Mouse (Mus musculus): ENCODE data around the gene Capns2.
A peak's percentile ranks its signal among the peaks of the same experiment; 100 is the strongest.
"Not testable (repeated sequence)": the region's sequence is repeated elsewhere in the genome, so short reads cannot be mapped to it uniquely, and the experiment has no call there.

Gene Capns2

DNA sequence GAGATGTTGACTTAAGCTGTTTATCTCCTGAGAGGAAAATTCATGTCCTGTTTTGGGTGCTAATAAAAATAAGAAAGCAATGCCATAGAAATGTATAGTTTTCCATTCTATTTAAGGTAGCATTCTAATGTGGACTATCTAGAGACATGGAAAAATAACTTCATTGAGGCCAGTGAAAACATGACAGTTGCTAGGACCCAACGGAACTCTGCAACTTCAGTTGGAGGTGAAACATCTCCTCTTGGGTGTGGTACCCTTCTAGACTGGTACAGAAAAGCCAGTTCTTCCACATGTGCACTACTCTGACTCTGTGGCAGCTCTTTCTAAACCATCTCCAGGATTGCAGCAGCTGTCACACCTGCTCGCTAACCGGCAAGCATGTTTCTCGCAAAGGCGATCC is at the start of gene Capns2:
Capns2 (plus strand) TSS at position 301 of the 400 bp plus-strand sequence.
- DNase-seq, result no peak

DNA sequence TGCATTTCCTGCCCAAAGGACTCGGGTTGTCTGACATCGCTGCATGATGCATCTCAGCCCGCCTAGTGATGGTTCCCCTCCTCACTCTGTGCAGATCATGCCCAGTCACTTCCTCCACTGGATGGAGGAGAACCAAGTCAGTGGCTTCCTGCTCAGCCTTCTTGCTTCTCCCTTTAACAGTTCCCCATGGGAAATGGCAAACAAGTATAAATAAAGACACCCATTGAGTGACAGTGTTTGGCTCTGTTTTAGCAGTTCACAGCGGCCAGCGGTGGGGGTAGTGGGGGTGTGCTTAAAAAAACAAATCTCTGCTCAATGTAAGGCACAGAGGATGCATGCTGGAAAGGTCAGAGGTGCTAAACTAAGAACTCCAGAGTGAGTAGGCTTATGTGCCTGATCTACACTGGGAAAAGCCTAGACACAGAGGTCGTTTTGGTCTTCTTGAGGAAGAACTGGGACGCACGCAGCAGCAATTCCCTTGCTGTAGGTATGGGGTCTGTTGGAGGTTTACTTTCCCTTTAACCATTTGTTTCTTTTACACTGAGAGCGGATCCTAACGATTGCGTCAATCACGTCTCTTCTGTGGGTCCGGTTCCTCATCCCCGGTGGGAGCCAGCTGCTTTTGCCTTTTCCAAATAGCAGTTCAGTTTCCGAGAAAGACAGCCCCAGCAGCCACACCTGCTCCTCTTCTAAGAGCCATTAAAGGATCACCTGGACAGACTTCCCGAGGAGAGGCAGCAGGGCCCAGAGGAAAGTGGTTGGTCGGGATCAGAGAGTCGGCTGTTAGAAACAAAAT is 47.8 kb upstream of the Capns2 start:
- DNase-seq, result peak in 1 of 2 experiments; percentile 22

DNA sequence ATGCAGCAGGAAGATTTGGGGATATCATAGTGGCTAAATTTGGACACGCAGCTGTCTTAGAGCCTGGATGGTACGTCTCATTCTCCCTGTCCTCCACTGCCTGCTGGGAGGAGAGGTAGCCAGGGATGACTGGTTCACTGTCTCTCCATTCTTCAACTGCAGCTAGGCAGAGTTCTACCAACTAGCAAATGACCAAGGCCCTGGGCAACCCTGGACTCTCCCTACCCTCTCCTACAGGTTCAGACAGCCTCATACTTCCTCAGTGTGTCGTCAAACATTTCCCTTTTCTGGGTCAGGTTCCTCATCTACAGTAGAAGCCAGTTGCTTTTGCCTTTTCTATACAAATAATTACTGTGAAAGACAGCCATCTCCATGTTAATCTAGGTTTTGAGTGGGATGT is 46.5 kb upstream of the Capns2 start:
- DNase-seq, result no peak

DNA sequence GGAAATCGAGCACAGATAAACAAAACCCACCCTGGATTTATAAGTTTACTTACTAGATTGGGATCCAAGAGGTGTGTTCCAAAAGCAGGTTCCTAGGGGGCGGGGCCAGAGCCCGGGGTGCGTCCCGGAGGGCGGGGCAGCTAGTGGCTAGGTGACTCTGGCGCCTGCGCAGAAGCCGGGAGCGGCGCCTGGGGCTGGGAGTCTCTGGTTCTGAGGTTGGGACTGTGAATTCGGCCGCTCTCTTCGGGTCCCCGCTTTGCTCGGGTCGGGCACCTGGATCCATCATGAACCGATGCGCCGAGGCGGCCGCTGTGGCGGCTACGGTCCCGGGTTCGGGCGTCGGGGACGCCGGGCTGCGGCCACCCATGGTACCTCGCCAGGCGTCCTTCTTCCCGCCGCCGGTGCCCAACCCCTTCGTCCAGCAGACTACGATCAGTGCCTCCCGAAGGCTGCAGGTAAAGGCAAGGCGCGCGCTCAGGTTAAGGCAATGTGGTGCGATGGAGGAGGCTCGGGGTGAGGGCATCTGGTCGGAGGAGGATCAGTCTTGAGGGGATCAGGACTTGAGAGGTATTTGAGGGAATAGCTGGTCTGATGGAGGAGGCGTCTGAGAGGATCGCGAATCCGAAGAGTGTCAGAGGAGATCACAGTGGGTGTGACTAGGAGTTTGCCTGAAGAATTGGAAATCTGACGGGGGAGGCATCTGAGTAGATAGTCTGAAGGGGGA is 45.9 kb upstream of the Capns2 start, which contains the start of gene Lpcat2:
Lpcat2 (plus strand) TSS at position 169 of the 724 bp plus-strand sequence.
- DNase-seq, result peak; percentile 83 to 90

DNA sequence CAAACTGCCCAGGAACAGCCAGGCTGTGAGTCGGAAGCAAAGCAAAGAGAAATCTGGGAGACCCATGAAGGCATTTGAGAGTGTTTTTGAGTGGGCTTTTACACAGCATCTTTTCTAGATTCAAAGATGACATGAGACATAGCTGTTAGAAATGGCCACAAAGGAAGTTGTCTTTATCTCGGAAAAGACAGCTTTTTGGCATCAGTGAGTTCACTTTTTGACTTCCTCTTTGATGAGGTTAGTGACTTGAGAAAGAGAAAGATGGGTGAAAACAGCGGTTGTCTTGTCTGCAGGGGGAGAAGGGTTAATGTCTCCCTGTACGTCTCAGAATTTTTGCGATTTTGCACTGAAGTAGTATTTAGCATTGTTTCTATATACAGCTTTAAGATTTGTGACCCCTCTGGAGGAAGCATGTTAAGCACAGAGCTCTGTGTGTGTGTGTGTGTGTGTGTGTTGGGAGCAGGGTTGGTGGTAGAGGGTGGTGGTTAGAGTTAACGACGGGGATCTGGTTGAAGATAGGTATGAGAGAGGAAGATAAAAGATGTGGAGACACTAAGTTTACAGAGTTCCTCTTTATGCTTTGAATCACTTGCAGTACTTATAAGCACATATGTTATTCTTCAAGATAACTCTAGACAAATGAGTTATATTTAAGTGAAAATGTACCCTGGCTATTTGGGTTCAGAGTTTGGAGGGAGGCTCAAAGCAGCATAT is 44.8 kb upstream of the Capns2 start:
- DNase-seq, result no peak

DNA sequence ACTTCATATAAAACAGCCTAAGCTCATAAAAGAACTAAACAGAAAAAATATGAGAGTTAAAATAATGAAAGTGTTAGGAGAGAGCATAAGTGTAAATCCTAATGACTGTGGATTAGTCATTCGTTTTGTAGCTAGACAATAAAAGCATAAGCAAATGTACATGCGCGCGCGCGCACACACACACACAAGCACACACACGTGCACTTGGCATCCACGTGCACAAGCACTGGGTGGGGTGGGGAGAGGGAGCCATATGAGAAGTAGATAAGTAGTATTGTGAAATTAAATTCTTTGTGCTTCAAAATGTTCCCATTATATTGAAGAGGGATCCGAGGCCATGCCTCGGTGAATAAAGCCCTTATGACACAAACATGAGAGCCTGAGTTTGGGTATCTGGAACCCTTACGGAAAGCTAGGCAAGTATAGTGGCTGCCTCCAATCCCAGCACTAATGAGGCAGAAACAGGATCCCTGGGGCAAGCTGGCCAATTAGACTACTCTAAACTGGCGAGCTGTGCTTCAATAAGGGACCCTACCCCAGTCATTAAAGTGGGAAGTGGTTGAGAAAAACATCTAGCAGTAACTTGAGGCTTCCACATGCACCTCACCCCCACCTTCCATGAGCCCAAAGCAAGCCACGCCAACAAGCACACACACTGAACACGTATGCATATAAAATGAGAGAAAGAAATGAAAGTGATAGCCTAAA is 42.6 kb upstream of the Capns2 start:
- no peak for DNase-seq

DNA sequence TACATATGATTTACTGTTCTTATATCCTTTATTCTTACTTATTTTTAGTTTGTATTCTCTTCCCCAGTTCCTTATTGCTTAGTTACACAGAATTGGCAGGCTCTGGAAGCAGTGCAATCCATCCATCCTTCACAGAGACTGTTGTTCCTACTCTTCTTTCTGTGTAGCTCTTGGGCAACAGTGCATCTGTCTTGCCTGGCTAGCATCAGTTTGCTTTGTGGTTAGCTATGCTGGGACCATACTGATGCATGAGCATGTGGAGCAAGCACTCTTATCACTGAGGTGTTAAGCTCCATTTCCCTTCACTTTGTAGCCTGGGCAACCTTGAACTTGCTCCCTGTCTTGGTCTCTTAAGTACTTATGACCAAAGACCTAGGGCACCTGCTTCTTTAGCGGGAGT is 39.2 kb upstream of the Capns2 start:
- no peak for DNase-seq

DNA sequence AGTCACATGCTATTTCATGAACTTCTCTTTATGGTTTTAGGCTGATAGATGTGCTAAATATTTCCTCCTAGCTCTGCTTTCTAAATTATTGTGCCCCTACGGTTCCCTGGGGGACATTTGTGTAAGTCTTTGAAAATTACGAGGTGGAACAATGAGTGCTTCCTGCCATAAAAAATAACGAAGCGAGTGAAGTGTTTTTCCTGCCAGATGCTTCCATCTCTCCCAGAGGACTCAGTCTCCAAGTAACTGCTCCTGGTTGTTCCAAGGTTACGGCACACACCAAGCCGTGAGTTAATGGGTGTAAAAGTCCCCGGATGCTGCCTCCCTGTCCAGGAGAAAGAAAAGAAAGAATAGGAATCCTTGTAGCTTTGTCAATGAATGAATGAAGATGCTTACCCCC is 30.9 kb upstream of the Capns2 start:
- no peak for DNase-seq

DNA sequence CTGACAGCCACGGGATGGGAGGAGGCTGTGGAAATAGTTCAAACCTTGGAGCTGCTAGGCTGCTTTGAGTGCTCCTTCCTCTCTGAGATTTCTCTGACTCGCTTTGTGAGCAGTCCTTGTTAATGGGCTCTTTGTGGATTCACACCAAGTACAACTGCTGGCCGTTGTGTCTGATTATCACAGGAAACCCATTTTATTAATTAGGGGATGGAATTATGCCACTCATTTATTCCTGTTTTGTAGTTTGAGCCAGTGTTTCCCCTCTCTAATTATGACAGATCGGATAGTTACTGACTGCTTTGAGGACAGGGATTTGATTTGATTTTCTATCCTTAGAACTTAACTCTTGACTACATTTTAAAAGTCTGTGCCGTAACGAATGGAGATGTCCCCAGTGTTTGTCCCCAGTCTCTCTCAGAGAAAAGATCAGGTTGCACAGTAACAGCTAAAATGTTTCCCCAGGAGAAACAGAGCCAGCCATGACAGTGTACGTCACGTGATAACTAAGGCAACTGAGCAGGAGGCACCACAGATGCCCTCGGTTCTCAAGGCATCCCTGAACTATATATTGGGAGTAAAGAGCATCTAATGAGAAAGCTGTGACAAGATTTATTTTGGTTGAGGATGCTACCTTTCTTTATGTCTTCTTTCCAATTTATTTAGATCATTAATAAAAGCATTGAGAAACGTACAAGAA is 29.0 kb upstream of the Capns2 start:
- no peak for DNase-seq

DNA sequence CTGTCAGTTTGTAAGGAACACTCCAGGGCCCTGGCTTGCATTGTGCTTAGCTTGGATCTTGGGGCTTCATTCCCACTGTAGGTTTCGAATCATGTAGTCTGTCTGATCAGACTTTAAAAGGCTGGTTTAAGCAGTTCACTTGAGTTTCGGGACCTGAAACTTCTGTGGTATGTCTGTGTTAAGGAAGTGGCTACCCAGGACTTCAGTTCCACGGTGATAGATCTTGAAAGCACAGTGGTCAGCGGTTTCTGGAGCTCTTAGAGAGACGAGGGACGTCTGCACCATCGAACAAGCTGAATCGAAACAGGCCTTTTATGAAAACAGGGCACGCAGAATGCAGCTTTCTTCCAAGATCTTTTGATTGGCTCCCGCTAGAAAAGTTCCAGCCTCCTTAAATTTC is 25.4 kb upstream of the Capns2 start:
- no peak for DNase-seq

DNA sequence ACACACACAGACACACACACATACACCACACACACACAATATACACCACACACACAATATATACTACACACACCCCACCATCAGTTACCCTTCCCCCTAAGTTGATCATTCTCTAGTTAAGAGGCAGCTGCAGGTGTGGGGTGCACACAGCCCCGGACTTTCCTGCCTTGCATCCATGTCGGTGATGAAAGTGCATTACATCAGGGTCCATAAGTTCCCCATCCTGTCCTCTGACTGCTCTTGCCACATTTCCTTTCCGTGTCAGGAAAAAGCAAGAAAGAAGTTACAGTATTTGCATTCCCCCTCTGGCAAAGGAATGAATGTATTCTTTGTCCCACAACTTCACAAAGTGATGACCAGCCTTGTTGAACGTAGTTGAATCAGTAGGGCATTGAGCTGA is 20.0 kb upstream of the Capns2 start:
- DNase-seq, result no peak

DNA sequence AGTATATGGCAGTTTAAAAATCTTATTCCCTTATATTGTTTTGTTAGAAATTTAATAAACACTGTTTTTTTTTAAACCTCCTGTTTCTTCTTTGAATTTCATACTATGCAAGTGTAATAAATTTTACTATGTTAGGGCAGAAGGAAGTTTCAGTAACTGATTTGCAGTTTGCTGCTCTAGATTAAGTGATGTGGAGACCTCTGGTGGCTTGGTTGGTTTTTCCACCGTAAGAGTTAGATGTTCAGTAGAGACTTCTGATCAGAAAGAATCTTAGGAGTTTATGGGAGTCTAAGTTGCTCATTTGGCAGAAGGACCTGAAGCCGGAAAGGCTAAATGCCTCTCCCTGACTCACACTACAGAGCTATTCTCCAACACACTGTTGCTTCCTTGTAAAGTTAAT is 17.4 kb upstream of the Capns2 start:
- no peak for DNase-seq

DNA sequence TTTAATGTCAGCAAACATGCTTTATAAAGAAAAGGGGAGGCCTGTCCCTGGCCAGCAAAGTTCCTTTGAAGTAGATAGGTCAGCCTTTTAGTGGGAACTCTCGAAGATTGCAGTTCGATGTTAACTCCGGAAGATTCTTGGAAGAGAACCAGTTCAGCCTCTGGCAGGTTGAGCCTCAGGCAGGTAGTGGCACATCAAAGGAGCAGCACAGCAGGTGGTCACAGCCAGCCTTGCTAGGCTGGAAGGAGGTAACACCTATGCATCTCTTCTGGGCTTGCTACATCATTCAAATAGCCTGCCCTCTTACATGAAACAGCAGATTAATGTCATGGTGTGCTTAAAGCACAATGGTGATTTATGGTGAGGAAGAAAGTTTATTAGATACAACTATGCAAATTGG is 9.0 kb upstream of the Capns2 start:
- DNase-seq, result not testable (repeated sequence)

DNA sequence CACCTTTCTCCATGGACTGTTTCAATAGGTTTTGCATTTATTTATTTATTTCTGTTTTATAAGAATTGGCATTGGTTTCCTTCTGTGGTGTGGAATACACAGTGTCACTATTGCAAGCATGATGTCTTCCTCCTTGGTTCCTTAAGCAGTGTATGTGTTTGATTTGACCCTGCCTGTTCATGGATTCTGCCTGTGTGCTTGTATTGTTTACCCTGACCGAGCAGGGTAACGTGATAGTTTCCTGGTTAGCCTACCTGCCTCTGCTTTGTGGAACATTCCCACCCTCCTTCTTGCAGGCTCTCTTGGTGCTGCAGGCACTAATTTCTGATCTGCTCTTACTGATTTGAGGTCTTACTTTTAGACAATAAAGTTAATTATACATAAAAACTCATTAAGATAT is 7.3 kb upstream of the Capns2 start:
- DNase-seq, result no peak

DNA sequence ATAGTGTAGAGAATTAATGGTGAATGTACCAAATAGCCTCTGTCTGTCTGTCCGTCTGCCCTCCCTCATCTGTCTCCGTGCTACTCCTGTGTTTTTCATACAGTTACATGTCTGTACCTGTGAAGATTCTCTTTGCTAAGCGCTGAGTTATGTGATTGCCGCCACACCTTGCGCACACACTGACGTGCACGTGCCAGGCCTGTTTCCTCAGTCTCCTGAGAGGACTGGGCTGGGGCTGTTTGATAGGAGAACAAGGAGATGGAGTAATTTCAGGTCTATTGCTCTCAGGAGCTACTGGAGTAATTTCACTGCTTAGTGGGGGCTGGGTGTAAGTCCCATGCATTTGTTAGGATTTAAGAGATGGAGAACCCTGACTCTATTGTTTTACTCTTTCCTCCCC is 6.2 kb upstream of the Capns2 start:
- no peak for DNase-seq

DNA sequence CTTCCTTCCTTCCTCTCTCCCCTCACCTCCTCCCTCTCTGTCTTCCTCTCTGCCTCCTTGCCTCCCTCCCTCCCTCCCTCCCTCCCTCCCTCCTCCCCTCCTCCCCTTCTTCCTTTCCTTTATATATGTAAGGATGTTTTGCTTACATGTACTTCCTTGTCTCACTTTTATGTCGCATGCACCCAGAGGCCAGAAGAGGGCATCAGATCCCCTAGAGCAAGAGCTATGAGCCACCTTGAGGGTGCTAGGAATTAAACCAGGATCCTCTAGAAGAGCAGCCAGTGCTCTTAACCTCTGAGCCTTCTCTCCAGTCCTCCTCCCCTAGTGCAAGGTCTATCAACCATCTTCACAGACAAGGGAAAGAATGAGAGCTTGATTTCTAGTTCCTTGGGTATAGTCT is 5.2 kb upstream of the Capns2 start:
- no peak for DNase-seq

DNA sequence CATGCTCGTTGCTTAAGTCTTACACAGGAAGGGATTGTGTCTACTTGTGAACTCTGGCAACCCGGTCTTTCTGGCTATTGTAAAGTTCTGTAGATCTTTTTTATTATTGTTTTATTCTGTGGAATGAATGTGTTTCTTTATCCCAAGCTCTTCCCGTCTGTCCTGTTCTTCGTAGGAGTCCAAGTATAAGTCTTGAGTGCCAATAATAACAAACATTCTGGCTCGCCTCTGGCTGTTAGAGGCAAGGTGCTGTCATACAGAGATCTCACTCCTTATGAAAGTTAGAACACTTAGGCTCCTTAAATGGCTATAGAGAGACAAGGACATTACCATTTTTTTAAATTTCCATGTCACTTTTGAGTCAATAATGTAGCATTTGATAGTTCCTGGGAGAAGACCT is 4.6 kb upstream of the Capns2 start:
- no peak for DNase-seq

DNA sequence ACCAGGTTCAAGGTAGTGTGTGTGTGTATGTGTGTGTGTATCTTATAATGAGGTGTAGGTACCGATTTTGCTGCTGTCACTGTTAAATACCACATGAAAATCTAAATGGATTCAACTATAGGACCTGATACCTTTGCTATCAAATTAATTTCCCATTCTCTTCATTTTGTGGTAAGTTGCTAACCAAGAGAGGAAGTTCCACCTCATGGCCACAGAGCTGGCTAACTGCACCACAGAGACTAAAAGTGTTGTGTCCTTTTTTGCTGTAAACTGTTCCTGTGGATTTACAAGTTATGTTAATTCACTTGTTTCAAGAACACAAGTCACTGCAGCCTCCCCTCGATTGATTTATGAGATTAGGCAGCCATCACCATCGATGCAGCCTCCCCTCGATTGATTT is 3.4 kb upstream of the Capns2 start:
- DNase-seq, result no peak

DNA sequence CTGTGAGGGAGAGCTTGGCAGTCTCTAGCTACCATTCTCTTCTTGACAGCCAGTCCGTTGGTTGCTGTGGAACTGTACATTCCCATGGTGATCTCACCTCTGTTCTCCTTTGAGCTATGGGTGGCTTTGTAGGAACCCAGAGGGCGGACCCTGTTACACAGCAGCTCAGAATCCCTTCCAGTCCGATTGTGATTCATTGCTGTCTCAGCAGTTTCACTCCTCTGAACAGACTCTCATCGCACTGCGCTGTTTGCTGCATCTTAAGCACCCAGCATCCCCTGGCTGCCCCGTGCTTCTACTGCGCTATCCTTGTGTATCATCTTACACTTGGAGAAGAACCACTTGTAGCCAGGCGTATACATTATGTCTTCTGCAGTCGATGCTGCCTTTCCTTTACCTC is 1.6 kb upstream of the Capns2 start:
- DNase-seq, result no peak

DNA sequence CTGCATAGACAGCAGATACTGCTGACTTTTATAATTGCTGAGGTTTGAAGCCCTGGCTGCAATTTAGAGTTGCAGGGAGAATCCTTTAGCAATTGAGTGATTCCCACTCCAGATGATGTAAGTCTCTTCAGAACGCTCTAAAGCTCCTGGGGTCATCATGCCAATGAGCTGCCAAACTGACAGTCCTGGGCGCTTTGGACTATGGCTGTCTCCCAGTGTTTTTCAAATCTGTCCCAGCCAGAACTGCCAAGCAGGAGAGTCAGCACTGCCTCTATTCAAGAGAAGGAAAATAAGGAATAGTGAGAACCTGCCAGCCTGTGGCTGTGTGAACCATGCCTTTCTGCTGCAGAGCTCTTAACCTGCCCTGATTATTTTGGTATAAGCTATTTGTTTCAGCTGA is 1.8 kb downstream of the Capns2 start:
- no peak for DNase-seq

DNA sequence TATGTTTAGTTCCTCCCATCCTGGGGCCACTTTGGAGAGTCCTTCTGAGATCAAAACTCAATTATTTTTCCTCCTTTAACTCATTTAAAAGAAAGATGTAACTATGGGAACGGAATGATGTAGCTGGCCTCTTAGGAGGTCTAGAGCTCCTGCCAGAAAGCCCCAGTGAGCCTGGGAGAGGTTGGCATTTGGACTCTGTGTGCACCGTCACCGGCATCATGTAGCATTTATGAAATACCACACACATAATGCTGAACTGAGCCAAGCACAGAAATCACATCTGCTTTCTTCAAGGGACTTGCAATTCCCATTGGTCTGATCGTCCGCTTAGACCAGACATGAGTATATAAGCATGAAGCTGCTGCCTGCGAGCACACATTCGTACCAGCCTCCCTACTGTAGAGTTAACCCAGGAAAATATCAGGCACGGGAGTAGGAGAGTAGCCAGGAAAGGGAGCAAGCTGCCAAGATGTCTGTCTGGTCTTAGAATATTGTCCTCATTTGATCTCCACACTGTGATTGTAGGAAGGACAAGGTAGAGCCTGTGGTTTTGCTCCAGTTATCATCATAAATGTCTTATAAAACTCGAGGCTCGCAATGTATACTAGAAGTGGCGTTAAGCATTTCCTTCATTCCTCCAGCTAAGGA is 2.4 kb downstream of the Capns2 start:
- no peak for DNase-seq

DNA sequence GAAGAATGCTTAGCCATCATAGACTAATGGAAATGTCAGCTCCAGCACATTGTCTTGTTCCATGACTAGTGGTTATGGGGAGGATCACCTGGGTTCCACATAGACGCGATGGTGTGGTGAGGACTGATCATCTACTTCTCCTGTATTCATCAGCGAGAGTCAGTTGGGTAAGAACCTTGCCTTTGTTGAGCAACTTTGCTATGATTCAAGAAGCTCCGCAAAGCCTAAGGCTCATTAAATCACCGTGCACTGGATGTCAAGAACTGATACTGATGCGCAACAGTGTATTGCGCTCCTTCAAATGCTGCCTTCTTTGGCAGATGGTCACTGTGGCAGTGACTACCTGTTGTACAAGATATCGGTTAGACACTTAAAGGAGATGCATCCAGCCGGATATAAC is 5.3 kb downstream of the Capns2 start:
- no peak for DNase-seq

Data from lung, adult 18-20 months (tissue).